Mouse (Mus musculus): ENCODE results near the gene Frs3. TPM values are rescaled to one million over a fixed set of nuclear protein-coding genes. Genes with fewer than 3 reads are reported as not detected.

The Frs3 gene
- total RNA-seq (2023; ENCODE audit: inconsistent age) = 0.96 to 2.7 TPM (median 1.7 TPM) in 4 replicates

GRCm38 (mm10) chr17:47688608-47689575 is at the start of gene Frs3:
Frs3 (plus strand) TSS chr17:47689030.

GRCm38 (mm10) chr17:47688344-47688607 is 554 bp upstream of the Frs3 start, which contains the start of gene Tomm6:
Tomm6 (minus strand) TSS chr17:47688386.

GRCm38 (mm10) chr17:47694442-47694502 is 5.4 kb downstream of the Frs3 start, which contains the start of gene Gm21981:
Gm21981 (minus strand) TSS chr17:47694455.

GRCm38 (mm10) chr17:47694503-47695336 is 5.9 kb downstream of the Frs3 start, which contains the start of gene Prickle4:
Prickle4 (minus strand) TSS chr17:47694736.

GRCm38 (mm10) chr17:47726566-47726965 is 37.7 kb downstream of the Frs3 start, which contains the start of gene Pgc:
Pgc (plus strand) TSS chr17:47726842.

GRCm38 (mm10) chr17:47736856-47737255 is 48.0 kb downstream of the Frs3 start, which contains the start of gene Tfeb:
Tfeb (plus strand) TSS chr17:47737030.

Other genes starting within 250 kb of the Frs3 start
- 64.3 to 80.1 TPM (median 73.3 TPM) in 4 replicates for gene Taf8, start 186.7 kb upstream of the Frs3 start, total RNA-seq (2023; ENCODE audit: inconsistent age)
- 206 to 221 TPM (median 211 TPM) in 4 replicates for gene Ccnd3, start 184.0 kb upstream of the Frs3 start, total RNA-seq (2023; ENCODE audit: inconsistent age)
- 12.7 to 14.2 TPM (median 13.2 TPM) in 4 replicates for gene Bysl, start 77.5 kb upstream of the Frs3 start, total RNA-seq (2023; ENCODE audit: inconsistent age)
- 59.2 to 69.9 TPM (median 62.6 TPM) in 4 replicates for gene Med20, start 77.4 kb upstream of the Frs3 start, total RNA-seq (2023; ENCODE audit: inconsistent age)
- gene Gm20517, start 77.4 kb upstream of the Frs3 start, total RNA-seq (2023; ENCODE audit: inconsistent age) = 2.5 to 5.6 TPM (median 2.9 TPM) in 4 replicates
- 3.5 to 6.8 TPM (median 5.3 TPM) in 4 replicates for gene Usp49, start 58.3 kb upstream of the Frs3 start, total RNA-seq (2023; ENCODE audit: inconsistent age)
- gene Tomm6, start 644 bp upstream of the Frs3 start, total RNA-seq (2023; ENCODE audit: inconsistent age) = 133 to 174 TPM (median 155 TPM) in 4 replicates
- gene Gm21981, start 5.4 kb downstream of the Frs3 start, total RNA-seq (2023; ENCODE audit: inconsistent age) = 0.66 TPM in 1 of 4 replicates, not detected in the others
- 0.58 TPM in 1 of 4 replicates, not detected in the others for gene Prickle4, start 5.7 kb downstream of the Frs3 start, total RNA-seq (2023; ENCODE audit: inconsistent age)
- gene Pgc, start 37.8 kb downstream of the Frs3 start, total RNA-seq (2023; ENCODE audit: inconsistent age) = not detected in 4 replicates
- gene Tfeb, start 48.0 kb downstream of the Frs3 start, total RNA-seq (2023; ENCODE audit: inconsistent age) = 164 to 175 TPM (median 167 TPM) in 4 replicates
- gene Mdfi, start 145.7 kb downstream of the Frs3 start, total RNA-seq (2023; ENCODE audit: inconsistent age) = not detected in 4 replicates
- gene Foxp4, start 235.6 kb downstream of the Frs3 start, total RNA-seq (2023; ENCODE audit: inconsistent age) = 77.2 to 95.5 TPM (median 92.3 TPM) in 4 replicates

Data from B cell, adult (primary cell).